Mouse (Mus musculus) heart, embryonic 15.5 days (tissue): Measurements from ENCODE around the gene Gse1. TPM values are rescaled to one million over a fixed set of nuclear protein-coding genes. Genes with fewer than 3 reads are reported as not detected.
A peak's percentile ranks its signal among the peaks of the same experiment; 100 is the strongest.

Experiments used
- ATAC-seq: fragments of 200-750 bp; cut with Nextera tagmentation; replicated peaks from 2 replicates; pipeline ENCODE4 v1.8.0; 2017; ENCODE audit warnings: low read depth, moderate TSS enrichment; ENCODE audit not compliant: insufficient number of reproducible peaks, insufficient read depth, low FRiP score
- H3K27ac ChIP-seq: fragments of 300-500 bp; sonication (generic); 2 replicates; pipeline ENCODE4 v1.5.1; 2015; ENCODE audit warnings: mild to moderate bottlenecking, inconsistent platforms
- H3K27me3 ChIP-seq: fragments of 300-500 bp; sonication (generic); 2 replicates; pipeline ENCODE4 v1.6.1; 2015; ENCODE audit warnings: inconsistent platforms
- H3K36me3 ChIP-seq: fragments of 300-500 bp; sonication (generic); 2 replicates; pipeline ENCODE4 v1.6.1; 2015; ENCODE audit warnings: mild to moderate bottlenecking, inconsistent platforms
- H3K4me1 ChIP-seq: fragments of 300-500 bp; sonication (generic); replicated peaks from 2 replicates; pipeline ENCODE4 v1.6.1; 2015; ENCODE audit warnings: inconsistent platforms
- H3K4me2 ChIP-seq: fragments of 300-500 bp; sonication (generic); 2 replicates; pipeline ENCODE4 v1.6.1; 2015; ENCODE audit warnings: inconsistent platforms, mild to moderate bottlenecking, moderate library complexity
- H3K4me3 ChIP-seq: fragments of 300-500 bp; sonication (generic); 2 replicates; pipeline ENCODE4 v1.5.1; 2015; ENCODE audit warnings: mild to moderate bottlenecking, inconsistent platforms
- H3K9ac ChIP-seq: fragments of 300-500 bp; sonication (generic); 2 replicates; pipeline ENCODE4 v1.6.1; 2015; ENCODE audit warnings: mild to moderate bottlenecking, inconsistent platforms
- H3K9me3 ChIP-seq: fragments of 300-500 bp; sonication (generic); replicated peaks from 2 replicates; pipeline ENCODE4 v1.6.1; 2016; ENCODE audit warnings: inconsistent platforms
- WGBS: fragments of 180-500 bp; shearing (Covaris S2); methylation state at CpG from one replicate; pipeline ENCODE4 v1.1.7; 2015; ENCODE audit warnings: mixed read lengths; 5-methylcytosine and 5-hydroxymethylcytosine counted together
- polyA plus RNA-seq: library from polyadenylated mRNA; unstranded; fragments of >200 nt; fragmentation: Nextera tagmentation; extraction: Ambion mirVana; gene quantifications from 2 replicates; pipeline ENCODE4 v1.2.1, GENCODE M21; 2015

Gene Gse1
- polyA plus RNA-seq, 1 experiment from 2014 or later, result 8.9 TPM

DNA sequence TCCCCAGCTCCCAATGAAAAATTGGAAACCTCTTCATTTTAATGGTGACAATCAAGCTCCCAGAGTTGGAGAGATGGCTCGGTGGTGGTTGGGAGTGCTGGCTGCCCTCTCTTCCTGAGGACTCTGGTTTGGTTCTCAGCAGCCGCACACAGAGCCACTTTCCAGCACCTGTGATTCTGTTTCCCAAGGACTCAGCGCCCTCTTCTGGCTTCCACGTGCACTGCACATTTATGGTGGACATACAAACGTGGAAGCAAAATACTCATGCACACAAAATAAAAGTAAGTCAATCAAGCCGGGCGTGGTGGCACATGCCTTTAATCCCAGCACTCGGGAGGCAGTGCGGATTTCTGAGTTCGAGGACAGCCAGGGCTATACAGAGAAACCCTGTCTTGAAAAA lies 16.3 kb downstream of the Gse1 start:
- 0 out of 2 replicates have a peak, but pooled peaks cover 3% of the 10 kb centered on the region for H3K4me1 ChIP-seq
- H3K4me3 ChIP-seq, result no peak overlapping the region
- ATAC-seq, result no peak
- no peaks in the 10 kb centered on the region for H3K36me3 ChIP-seq
- H3K4me2 ChIP-seq, result no peak overlapping the region
- WGBS, result 87% methylated on average over 10 of the region's 10 CpGs
- H3K27ac ChIP-seq, result no peak overlapping the region
- no peak overlapping the region for H3K9ac ChIP-seq
- no peaks in the 10 kb centered on the region for H3K9me3 ChIP-seq
- no peaks in the 10 kb centered on the region for H3K27me3 ChIP-seq

DNA sequence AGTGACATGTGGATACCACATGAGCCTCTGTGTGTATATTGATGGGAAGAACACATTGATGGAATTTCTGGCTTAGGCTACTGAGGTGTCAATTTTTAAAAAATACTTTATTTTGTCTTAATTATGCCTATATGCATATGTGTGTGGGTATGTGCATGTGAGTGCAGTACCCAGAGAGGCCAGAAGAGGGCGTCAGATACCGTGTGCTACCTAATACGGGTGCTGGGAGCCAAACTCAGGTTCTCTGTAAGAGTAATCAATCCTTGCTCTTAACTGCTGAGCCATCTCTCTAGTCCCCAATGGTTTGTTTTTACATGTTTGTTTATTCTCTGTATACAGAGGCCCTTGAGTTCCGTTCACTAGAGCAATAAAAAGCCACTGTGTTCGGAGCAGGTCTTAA lies 19.4 kb downstream of the Gse1 start:
- ATAC-seq, result no peak
- no peak overlapping the region for H3K27ac ChIP-seq
- peaks cover 20% of the 10 kb centered on the region for H3K4me1 ChIP-seq
- WGBS, result 74% methylated on average over 5 of the region's 5 CpGs
- no peaks in the 10 kb centered on the region for H3K9me3 ChIP-seq
- H3K4me3 ChIP-seq, result no peak overlapping the region
- no peak overlapping the region for H3K9ac ChIP-seq
- no peaks in the 10 kb centered on the region for H3K36me3 ChIP-seq
- no peaks in the 10 kb centered on the region for H3K27me3 ChIP-seq
- no peak overlapping the region for H3K4me2 ChIP-seq

DNA sequence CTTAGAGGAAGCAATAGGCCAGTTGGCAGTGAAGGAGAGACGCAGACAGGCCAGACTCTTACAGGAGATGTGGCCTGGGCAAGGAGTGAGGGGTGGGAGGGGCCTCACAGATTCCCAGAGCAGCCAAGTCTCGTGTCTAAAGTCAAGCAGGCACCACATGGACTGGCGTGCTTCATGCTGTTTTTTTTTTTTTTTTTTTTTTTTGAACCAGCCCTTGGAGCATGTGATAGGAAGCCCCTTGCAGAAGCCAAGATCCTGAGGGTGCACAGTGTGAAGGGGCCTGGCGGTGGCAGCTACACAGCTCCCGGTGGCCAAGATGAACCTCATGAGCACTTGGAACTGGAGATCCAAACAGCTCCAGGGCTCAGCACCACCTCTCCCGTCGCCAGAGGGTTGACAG lies 19.8 kb downstream of the Gse1 start:
- no peak for ATAC-seq
- WGBS, result 72% methylated on average over 7 of the region's 7 CpGs
- Histone ChIP-seq H3K4me1 (peaks cover 20% of the 10 kb centered on the region), H3K27ac (peak overlapping the region; percentile 31; the same call in 1 of the 2 replicates), H3K36me3 (no peaks in the 10 kb centered on the region), H3K4me2 (no peak overlapping the region), H3K4me3 (no peak overlapping the region), H3K27me3 (no peaks in the 10 kb centered on the region), H3K9ac (no peak overlapping the region), H3K9me3 (no peaks in the 10 kb centered on the region)

DNA sequence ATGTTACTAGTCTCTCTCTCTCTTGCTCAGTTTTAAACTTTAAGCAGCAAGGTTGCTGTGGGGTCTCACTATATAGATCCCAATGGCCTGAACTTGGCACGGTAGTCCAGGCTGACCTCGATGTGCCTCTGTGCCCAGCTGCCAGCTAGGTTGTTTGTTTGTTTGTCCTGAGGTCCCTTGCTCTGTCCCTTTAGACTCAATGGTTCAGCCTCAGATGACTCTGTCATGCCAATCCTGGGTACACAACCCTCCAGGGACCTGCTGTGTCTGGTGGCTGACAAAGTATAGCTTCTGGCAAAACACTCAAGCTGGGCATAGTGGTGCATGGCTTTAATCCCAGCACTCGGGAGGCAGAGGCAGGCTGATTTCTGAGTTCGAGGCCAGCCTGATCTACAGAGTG lies 20.2 kb downstream of the Gse1 start:
- no peaks in the 10 kb centered on the region for H3K36me3 ChIP-seq
- H3K4me3 ChIP-seq, result no peak overlapping the region
- WGBS, result 86% methylated on average over 4 of the region's 4 CpGs
- no peaks in the 10 kb centered on the region for H3K9me3 ChIP-seq
- H3K4me1 ChIP-seq, result peaks cover 21% of the 10 kb centered on the region
- H3K27me3 ChIP-seq, result no peaks in the 10 kb centered on the region
- H3K4me2 ChIP-seq, result no peak overlapping the region
- no peak overlapping the region for H3K9ac ChIP-seq
- peak overlapping the region; percentile 31; the same call in 1 of the 2 replicates for H3K27ac ChIP-seq
- ATAC-seq, result no peak

DNA sequence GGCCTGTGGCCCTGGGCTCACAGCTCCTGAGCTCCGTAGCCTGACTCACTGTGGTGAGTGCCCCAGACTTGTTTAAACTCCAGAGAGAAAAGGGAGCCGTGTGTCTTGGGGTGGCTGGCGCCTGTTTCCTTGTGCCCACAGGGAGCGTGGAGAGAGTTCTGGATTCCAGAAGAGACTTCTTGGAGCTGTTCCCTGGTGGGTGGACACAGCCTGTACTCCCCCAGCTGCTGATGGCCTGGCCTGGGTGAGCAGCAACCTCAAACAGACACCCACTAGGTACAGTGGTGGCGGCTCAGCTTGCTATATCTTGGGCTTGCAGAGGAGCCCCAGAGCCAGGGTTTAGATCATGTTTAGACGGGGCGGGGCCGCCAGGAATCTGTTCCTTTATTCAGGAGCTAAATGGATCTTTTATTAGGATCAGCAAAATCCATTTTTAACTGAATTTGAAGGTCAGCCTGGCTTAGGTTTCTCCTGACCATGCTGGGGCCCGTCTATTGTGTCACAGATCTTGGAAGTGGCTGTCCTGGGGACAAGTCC lies 21.6 kb downstream of the Gse1 start:
- peaks cover 27% of the 10 kb centered on the region for H3K4me1 ChIP-seq
- H3K36me3 ChIP-seq, result no peaks in the 10 kb centered on the region
- H3K27ac ChIP-seq, result no peak overlapping the region
- H3K9me3 ChIP-seq, result no peaks in the 10 kb centered on the region
- no peak for ATAC-seq
- H3K4me3 ChIP-seq, result no peak overlapping the region
- no peak overlapping the region for H3K4me2 ChIP-seq
- 76% methylated on average over 9 of the region's 9 CpGs for WGBS
- no peak overlapping the region for H3K9ac ChIP-seq
- no peaks in the 10 kb centered on the region for H3K27me3 ChIP-seq

DNA sequence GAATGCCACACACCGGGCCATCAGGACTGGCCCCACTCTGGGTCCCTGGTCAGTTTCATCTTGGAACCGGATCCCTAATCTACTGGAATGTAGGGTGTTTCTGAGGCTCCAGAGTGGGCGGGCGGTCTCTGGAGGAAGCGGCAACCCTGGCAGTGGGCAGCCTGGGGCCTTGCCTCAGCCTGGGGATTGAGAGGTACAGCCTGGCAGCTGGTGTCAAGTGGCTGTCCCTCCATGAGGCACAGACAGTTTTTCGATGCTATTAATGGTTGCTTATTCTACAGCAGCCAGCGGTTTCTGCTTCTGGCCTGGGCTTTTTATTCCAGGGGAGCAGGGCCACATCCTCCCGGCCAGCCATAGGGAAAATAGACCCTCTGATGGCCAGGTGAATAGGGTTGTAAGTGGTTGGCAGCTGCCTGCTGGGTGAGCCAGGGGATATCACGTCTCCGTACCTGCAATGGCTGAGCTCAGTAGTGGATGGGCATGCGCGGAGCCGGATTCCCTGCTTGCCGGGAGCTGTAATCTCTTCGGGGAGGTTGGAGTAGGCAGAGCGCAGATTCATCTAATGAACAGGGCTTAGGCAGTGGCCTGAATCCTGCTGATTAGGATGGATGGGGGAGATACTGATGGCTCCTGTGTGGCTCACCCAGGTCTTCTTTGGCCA lies 22.6 kb downstream of the Gse1 start:
- H3K4me3 ChIP-seq, result no peak overlapping the region
- no peak overlapping the region for H3K4me2 ChIP-seq
- H3K36me3 ChIP-seq, result no peaks in the 10 kb centered on the region
- no peak overlapping the region for H3K9ac ChIP-seq
- 0 out of 2 replicates have a peak overlapping the region, but pooled peaks have one; percentile 15 for H3K27ac ChIP-seq
- no peak for ATAC-seq
- H3K4me1 ChIP-seq, result peaks cover 30% of the 10 kb centered on the region
- no peaks in the 10 kb centered on the region for H3K27me3 ChIP-seq
- no peaks in the 10 kb centered on the region for H3K9me3 ChIP-seq
- 57% methylated on average over 16 of the region's 16 CpGs for WGBS

DNA sequence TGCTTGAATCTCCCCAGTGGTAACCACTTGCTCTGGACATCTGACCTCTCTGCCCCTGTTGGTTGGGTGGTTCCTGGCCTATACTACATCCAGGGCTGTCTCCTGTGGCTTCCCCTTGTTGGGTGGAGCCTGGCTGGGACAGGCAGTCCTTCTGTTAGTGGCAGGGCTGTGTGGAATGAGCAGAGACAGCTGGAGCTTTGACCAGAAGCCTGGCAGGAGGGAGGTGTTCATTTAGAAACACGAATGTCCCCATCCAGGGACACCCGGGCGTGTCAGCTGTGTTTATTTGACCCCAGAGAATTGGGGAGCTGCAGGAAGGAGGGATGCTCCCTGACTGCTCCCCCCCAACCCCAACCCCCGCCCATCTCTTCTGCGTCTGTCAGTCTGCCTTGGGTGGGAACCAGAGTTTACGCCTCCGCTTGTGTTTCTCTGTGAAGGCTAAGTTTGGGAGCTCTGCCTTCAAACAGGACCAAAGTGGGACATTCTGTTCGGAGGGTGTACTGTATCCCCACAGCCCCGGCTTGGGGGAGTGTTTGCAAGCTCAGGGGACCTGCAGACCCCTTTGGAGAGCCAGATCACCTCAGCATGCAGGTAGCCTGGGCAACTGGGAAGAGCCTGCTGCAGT lies 23.3 kb downstream of the Gse1 start:
- H3K27me3 ChIP-seq, result no peaks in the 10 kb centered on the region
- H3K9ac ChIP-seq, result no peak overlapping the region
- WGBS, result 63% methylated on average over 9 of the region's 9 CpGs
- H3K9me3 ChIP-seq, result no peaks in the 10 kb centered on the region
- H3K4me3 ChIP-seq, result no peak overlapping the region
- H3K4me1 ChIP-seq, result peaks cover 36% of the 10 kb centered on the region
- no peak for ATAC-seq
- no peak overlapping the region for H3K4me2 ChIP-seq
- 0 out of 2 replicates have a peak overlapping the region, but pooled peaks have one; percentile 15 for H3K27ac ChIP-seq
- no peaks in the 10 kb centered on the region for H3K36me3 ChIP-seq

DNA sequence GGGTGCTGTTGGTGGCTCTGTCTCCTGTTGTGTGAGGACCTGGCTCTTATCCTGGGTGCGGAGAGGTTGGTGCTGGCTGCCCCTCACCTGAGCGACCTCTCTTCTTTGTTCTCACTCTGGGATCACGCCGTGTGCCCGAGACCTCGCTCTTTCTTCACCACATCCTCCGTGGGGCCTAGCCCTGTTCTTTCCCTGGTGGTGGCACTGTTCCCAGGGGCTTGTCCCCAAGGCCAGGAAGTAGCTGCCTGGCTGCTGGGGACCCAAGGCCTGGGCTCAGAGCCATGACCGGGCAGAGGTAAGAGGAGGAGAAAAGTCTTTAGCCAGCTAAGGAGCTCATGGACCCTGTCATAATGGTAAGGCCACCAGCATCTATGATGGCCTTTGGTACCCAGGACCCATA lies 25.4 kb downstream of the Gse1 start:
- no peak overlapping the region for H3K9ac ChIP-seq
- no peaks in the 10 kb centered on the region for H3K27me3 ChIP-seq
- no peaks in the 10 kb centered on the region for H3K9me3 ChIP-seq
- no peak overlapping the region for H3K27ac ChIP-seq
- WGBS, result 71% methylated on average over 8 of the region's 8 CpGs
- H3K4me1 ChIP-seq, result peaks cover 43% of the 10 kb centered on the region
- ATAC-seq, result no peak
- H3K4me2 ChIP-seq, result no peak overlapping the region
- H3K36me3 ChIP-seq, result no peaks in the 10 kb centered on the region
- H3K4me3 ChIP-seq, result no peak overlapping the region

DNA sequence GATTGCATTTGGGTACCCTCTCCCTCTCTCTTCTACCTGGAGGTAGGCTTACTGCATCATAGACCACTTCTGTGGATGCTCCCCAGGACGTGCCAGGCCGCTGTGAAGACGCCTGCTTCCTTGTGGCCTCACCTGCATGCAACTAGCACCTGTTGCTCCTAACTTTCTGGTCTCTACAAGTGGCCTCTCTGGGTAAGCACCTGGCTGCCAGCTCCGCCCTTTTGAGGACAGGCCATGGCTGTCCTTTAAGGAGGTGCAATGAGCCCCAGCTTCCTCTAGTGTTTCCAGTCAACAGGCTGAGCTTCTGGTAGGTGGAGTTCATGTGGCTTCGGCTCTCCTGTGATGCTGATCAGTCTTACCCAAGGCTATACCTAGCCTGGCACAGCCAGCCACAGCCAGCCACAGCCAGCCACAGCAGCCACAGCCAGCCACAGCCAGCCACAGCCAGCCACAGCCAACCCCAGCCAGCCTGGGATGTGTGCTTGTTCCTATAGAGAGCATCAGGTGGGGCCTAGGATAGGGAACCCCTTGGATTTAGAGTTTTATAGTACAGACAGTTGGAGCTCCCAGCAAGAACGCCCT lies 27.2 kb downstream of the Gse1 start:
- H3K4me1 ChIP-seq, result peaks cover 40% of the 10 kb centered on the region
- H3K27ac ChIP-seq, result no peak overlapping the region
- H3K4me2 ChIP-seq, result no peak overlapping the region
- H3K27me3 ChIP-seq, result no peaks in the 10 kb centered on the region
- H3K4me3 ChIP-seq, result no peak overlapping the region
- no peaks in the 10 kb centered on the region for H3K36me3 ChIP-seq
- 84% methylated on average over 6 of the region's 6 CpGs for WGBS
- no peaks in the 10 kb centered on the region for H3K9me3 ChIP-seq
- no peak overlapping the region for H3K9ac ChIP-seq
- ATAC-seq, result no peak

DNA sequence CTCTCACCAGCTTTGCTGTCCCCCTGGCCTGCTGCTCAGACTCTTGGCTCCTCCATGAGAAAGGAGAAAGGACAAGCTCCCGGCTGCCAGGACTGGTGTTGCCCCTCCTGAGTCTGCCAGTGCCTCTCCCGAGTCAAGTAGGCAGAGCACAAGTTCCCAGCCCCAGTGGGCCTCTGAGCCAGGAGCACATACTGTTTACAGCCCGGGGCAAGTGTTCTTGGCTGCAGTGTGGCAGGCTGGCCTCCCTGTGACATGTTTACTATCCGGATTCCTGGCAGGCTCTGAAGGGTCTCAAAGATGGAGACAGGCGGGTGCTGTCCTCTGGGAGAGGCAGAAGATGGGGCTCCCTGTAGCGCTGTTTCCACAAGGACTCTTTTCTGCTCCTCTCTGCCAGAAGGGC lies 28.7 kb downstream of the Gse1 start:
- peaks cover 32% of the 10 kb centered on the region for H3K4me1 ChIP-seq
- H3K27ac ChIP-seq, result peak overlapping the region; percentile 21
- no peak overlapping the region for H3K4me3 ChIP-seq
- no peak overlapping the region for H3K9ac ChIP-seq
- no peaks in the 10 kb centered on the region for H3K36me3 ChIP-seq
- H3K9me3 ChIP-seq, result no peaks in the 10 kb centered on the region
- H3K4me2 ChIP-seq, result no peak overlapping the region
- WGBS, result 36% methylated on average over 6 of the region's 6 CpGs
- H3K27me3 ChIP-seq, result no peaks in the 10 kb centered on the region; the same call in 1 of the 2 replicates
- ATAC-seq, result no peak

DNA sequence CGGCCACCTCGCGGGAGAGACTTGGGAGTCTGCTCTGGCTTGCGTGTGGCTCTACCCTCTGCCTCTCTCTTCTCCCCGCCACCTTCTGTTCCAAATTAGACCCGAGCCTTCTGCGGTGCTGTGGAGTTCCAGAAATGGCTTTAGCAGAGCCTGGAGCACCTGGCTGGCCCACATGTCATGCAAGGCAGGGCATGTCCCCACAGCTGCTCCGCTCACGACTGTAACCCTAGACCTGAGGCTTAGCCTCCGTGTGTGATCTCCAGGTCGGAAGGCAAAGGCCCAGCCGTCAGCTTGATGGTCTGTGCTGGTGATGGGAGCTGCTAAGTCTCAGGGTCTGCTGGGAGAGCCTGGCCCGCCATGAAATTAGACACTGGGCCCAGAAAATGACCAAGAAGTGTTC lies 30.9 kb downstream of the Gse1 start:
- H3K4me1 ChIP-seq, result peaks cover 29% of the 10 kb centered on the region
- H3K9ac ChIP-seq, result no peak overlapping the region
- no peaks in the 10 kb centered on the region for H3K36me3 ChIP-seq
- no peak overlapping the region for H3K27ac ChIP-seq
- H3K27me3 ChIP-seq, result peaks cover 5% of the 10 kb centered on the region; the same call in 1 of the 2 replicates
- H3K4me2 ChIP-seq, result no peak overlapping the region
- 82% methylated on average over 13 of the region's 13 CpGs for WGBS
- no peaks in the 10 kb centered on the region for H3K9me3 ChIP-seq
- ATAC-seq, result no peak
- no peak overlapping the region for H3K4me3 ChIP-seq
